Mouse (Mus musculus) CD4-positive naive resting alpha-beta T cell, adult 57 days (primary cell): ENCODE data around the gene Zfp68. TPM values are rescaled to one million over a fixed set of nuclear protein-coding genes. Genes with fewer than 3 reads are reported as not detected.

Source experiments
- total RNA-seq: library from RNA; stranded (reverse); gene quantifications from one replicate; pipeline ENCODE4 v1.2.4, GENCODE M21; 2023

The Zfp68 gene
- total RNA-seq = 46.6 TPM

GRCm38 (mm10) chr5:138619211-138620128 lies at the start of gene Zfp68:
Gene Zfp68 (minus strand): TSS chr5:138619761.

GRCm38 (mm10) chr5:138622645-138623477 lies 3.3 kb upstream of the Zfp68 start, which contains the start of gene A430033K04Rik:
Gene A430033K04Rik (plus strand): TSS chr5:138622859.

GRCm38 (mm10) chr5:138564612-138565011 lies 54.9 kb downstream of the Zfp68 start, which contains the start of gene 1700123K08Rik:
Gene 1700123K08Rik (minus strand): TSS chr5:138564712.

Other genes starting within 250 kb of the Zfp68 start
- gene Zfp157, start 178.3 kb downstream of the Zfp68 start, total RNA-seq = 16.3 TPM
- gene 1700123K08Rik, start 55.0 kb downstream of the Zfp68 start, total RNA-seq = not detected
- gene A430033K04Rik, start 3.1 kb upstream of the Zfp68 start, total RNA-seq = 7.1 TPM
- gene Fam20c, start 134.8 kb upstream of the Zfp68 start, total RNA-seq = 0.21 TPM
- not detected for gene Gm5294, start 200.3 kb upstream of the Zfp68 start, total RNA-seq